ENCODE assay signal across 11 mouse cellular contexts in genomic region chr19:4578799-4579198, GRCm38 (mm10). TPM values are rescaled to one million over a fixed set of nuclear protein-coding genes. Genes with fewer than 3 reads are reported as not detected.
A peak's percentile ranks its signal among the peaks of the same experiment; 100 is the strongest.
DNase-seq lines count a peak whose midpoint lies in the region; ATAC-seq lines count a peak whose summit lies in the region.
"Had no signal": no experiment of that assay in that cellular context is flagged by ENCODE, and none has a peak within 500 bp of the region (broad histone marks: within the 10 kb centered on the region; RNA-seq: fewer than 3 reads in every experiment).

No protein-coding gene starts in this region.

- WGBS in liver, embryonic 15.5 days (ENCODE audit: insufficient replicate concordance), result 66% methylated on average over 2 of the region's 2 CpGs
- 76% methylated on average over 2 of the region's 2 CpGs for WGBS in liver, embryonic 12.5 days (ENCODE audit: insufficient replicate concordance)

- 0 out of 2 replicates have a peak, but pooled peaks have one; percentile 18 for ATAC-seq in liver, embryonic 15.5 days (ENCODE audit: insufficient read depth)
- no peak for ATAC-seq in liver, embryonic 12.5 days
- ATAC-seq: forebrain, embryonic 15.5 days had no signal

- no peak overlapping the region for H3K4me2 ChIP-seq in liver, embryonic 15.5 days
- no peak overlapping the region for H3K4me2 ChIP-seq in liver, embryonic 12.5 days
- H3K4me2 ChIP-seq: embryonic facial prominence, embryonic 12.5 days; forebrain, embryonic 15.5 days; limb, embryonic 15.5 days had no signal

- H3K36me3 ChIP-seq in liver, embryonic 15.5 days (replicated peaks), result no peaks in the 10 kb centered on the region
- no peaks in the 10 kb centered on the region for H3K36me3 ChIP-seq in liver, embryonic 12.5 days
- H3K36me3 ChIP-seq: embryonic facial prominence, embryonic 12.5 days; forebrain, embryonic 15.5 days; limb, embryonic 15.5 days had no signal

- H3K27ac ChIP-seq in liver, embryonic 15.5 days (replicated peaks), result 0 out of 2 replicates have a peak overlapping the region, but pooled peaks have one; percentile 10
- H3K27ac ChIP-seq in liver, embryonic 12.5 days, result no peak overlapping the region
- H3K27ac ChIP-seq: embryonic facial prominence, embryonic 12.5 days; forebrain, embryonic 15.5 days; limb, embryonic 15.5 days had no signal

- no peaks in the 10 kb centered on the region for H3K9me3 ChIP-seq in liver, embryonic 15.5 days (replicated peaks)
- no peaks in the 10 kb centered on the region for H3K9me3 ChIP-seq in liver, embryonic 12.5 days (replicated peaks)
- H3K9me3 ChIP-seq: embryonic facial prominence, embryonic 12.5 days; forebrain, embryonic 15.5 days; limb, embryonic 15.5 days had no signal

- peaks cover 28% of the 10 kb centered on the region for H3K4me1 ChIP-seq in liver, embryonic 15.5 days (replicated peaks)
- H3K4me1 ChIP-seq in liver, embryonic 12.5 days, result peaks cover 6% of the 10 kb centered on the region
- H3K4me1 ChIP-seq: embryonic facial prominence, embryonic 12.5 days; forebrain, embryonic 15.5 days; limb, embryonic 15.5 days had no signal

- 0 out of 2 replicates have a peak, but pooled peaks cover 5% of the 10 kb centered on the region for H3K27me3 ChIP-seq in liver, embryonic 15.5 days
- peaks cover 5% of the 10 kb centered on the region; the same call in 1 of the 2 replicates for H3K27me3 ChIP-seq in liver, embryonic 12.5 days (replicated peaks)
- H3K27me3 ChIP-seq: embryonic facial prominence, embryonic 12.5 days; forebrain, embryonic 15.5 days; limb, embryonic 15.5 days had no signal

- no peak overlapping the region for H3K4me3 ChIP-seq in liver, embryonic 15.5 days (replicated peaks)
- no peak overlapping the region for H3K4me3 ChIP-seq in liver, embryonic 12.5 days
- H3K4me3 ChIP-seq: embryonic facial prominence, embryonic 12.5 days; forebrain, embryonic 15.5 days; limb, embryonic 15.5 days had no signal

- intact Hi-C loops in heart, postnatal 36 days (cut with DNase I), result no loop called here

- peak; percentile 77 for DNase-seq in adrenal gland, adult 2 months
- no peak for DNase-seq in adrenal gland, postnatal 25 days
- DNase-seq in heart, postnatal 36 days, result peak; percentile 15 to 37
- peak; percentile 9 to 66 for DNase-seq in lung, postnatal 4 days
- DNase-seq in spleen, adult 18-20 months, result no peak
- no peak for DNase-seq in spleen, postnatal 10 days (ENCODE audit: low spot score in 2 of 2)

- no peak overlapping the region for H3K9ac ChIP-seq in liver, embryonic 15.5 days
- no peak overlapping the region for H3K9ac ChIP-seq in liver, embryonic 12.5 days
- H3K9ac ChIP-seq: embryonic facial prominence, embryonic 12.5 days; forebrain, embryonic 15.5 days; limb, embryonic 15.5 days had no signal

RNA-seq across cellular contexts. Expression of gene Lrfn4, which starts 36.7 kb away (rescaled TPM):
- total RNA-seq in adrenal gland, adult 2 months (2021), result 1 to 10 TPM; 3.3 to 6.7 TPM
- polyA plus RNA-seq in adrenal gland, adult 2 months (2012; rRNA removed), result 17.1 and 22.1 TPM in 2 replicates
- total RNA-seq in adrenal gland, postnatal 25 days (2021), result 4.6 and 6.0 TPM in 2 replicates
- polyA plus RNA-seq in liver, embryonic 15.5 days (2015; fragmentation: Nextera tagmentation; extraction: Ambion mirVana), result 0.43 and 0.46 TPM in 2 replicates
- 2.6 and 2.7 TPM in 2 replicates for polyA plus RNA-seq in liver, embryonic 12.5 days (2016; fragmentation: Nextera tagmentation; extraction: Ambion mirVana)
- 1 to 10 TPM; 7.7 to 9.2 TPM for total RNA-seq in heart, postnatal 36 days (2021)

RNA-seq across cellular contexts. Expression of gene Rce1, which starts 46.6 kb away (rescaled TPM):
- total RNA-seq in adrenal gland, adult 2 months (2021), result 10 to 100 TPM; 34.8 to 44.2 TPM
- 125 and 141 TPM in 2 replicates for polyA plus RNA-seq in adrenal gland, adult 2 months (2012; rRNA removed)
- 35.4 and 38.2 TPM in 2 replicates for total RNA-seq in adrenal gland, postnatal 25 days (2021)
- 24.1 and 25.3 TPM in 2 replicates for polyA plus RNA-seq in liver, embryonic 15.5 days (2015; fragmentation: Nextera tagmentation; extraction: Ambion mirVana)
- polyA plus RNA-seq in liver, embryonic 12.5 days (2016; fragmentation: Nextera tagmentation; extraction: Ambion mirVana), result 35.9 and 39.3 TPM in 2 replicates
- 10 to 100 TPM in 1 of 2 experiments, 1 to 10 TPM in 1; 9.4 to 10.1 TPM for total RNA-seq in heart, postnatal 36 days (2021)

Comparison
In these comparisons a context has a peak if more than half of its experiments do, and no peak if none do; other contexts are left out.
1. DNase-seq: peak in adrenal gland, adult 2 months (single experiment), heart, postnatal 36 days (2 of 2) and lung, postnatal 4 days (2 of 2); none in adrenal gland, postnatal 25 days (single experiment), spleen, adult 18-20 months (0 of 2) and spleen, postnatal 10 days (0 of 2).